Mouse (Mus musculus) frontal cortex, postnatal 36 days (tissue): Measurements from ENCODE around the gene Grm1.

ENCODE experiments used
- DNase-seq, 2 experiments: peaks; one replicate each; pipeline ENCODE4 v3.0.0; 2022; ENCODE audit warnings: low spot score in 2 of 2

Grm1 gene

DNA sequence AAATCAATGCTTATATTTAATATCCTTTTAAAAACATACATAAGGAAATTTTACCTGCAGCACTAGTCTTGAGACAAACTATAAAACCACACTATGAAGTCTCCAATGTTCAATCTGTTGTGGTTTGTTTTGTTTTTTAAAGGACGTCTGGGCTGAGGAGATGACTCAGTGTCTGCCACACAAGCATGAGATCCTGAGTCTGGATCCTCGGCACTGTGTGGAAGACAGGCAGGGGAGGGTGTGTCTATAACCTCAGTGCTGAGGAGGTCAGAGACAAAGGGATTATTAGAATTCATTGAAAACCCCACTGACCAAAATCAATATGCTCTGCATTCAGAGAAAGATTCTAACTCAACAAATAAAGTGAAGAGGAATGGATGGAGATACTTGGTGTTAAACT lies 110.8 kb downstream of the Grm1 start:
- no peak for DNase-seq

DNA sequence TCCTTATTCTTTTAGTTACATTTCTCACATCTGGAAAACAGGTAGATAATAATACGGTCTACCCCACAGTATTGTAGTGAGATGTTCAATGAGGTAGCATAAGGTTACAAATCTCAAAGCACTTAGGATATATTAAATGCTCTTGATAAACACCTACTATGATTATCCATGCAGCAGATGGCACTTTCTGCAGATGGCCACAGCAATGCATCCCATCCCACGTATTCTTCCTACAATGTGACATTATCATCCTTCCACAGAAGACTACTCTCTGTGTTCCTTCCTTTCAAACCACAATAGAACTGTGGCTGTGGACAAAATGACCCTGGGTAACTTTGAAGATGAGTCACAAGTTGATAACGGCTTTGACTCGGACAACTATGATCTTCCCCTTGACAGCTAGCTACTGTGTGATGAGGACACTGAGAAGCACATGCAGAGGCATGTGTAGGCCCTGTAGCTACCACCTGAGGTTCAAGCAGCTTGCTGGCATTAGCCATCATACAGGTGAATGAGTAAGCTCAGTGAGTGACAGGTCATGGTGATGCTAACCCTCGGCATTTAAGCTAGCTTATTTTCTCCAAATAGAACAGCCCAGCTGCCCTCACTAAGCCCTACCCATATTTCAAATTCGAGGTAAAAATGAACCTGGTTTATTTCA lies 117.5 kb downstream of the Grm1 start:
- no peak for DNase-seq

DNA sequence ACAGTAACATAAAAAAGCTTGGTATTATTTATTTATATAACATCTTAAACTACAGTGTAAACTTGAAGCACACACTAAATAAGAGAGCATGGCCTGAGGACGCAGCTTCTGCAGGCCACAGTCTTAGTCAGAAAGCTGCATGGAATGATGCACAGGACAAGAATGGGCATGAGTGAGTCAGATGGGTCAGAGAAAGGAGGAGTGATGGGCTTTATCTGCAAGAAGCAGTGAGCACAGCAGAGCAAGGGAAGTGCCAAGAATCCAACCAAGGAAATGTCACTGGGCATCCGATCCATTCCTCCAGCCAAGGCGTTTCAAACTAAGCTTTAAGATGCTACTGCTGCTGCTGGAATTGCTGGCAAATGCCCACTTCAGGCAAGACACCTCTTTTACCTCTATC lies 131.6 kb downstream of the Grm1 start:
- DNase-seq: no peak

DNA sequence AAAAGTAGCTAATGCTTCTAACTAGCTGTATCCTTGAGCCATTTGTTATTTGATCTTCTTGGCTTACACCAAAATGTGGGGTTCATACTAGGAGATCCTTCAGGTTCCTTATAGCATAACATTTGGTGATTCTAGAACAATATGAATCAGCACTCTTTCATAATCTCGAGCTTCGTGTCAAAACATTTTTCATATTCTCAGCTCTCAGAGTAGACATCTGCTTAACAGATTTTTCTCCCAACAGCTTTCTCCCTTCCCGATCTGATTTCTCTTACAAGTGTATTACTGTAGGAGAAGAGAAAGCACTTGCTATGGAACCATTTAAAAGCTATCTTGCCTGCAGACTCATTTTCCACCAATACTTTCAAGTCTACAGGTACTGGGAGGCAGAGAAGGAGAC lies 133.0 kb downstream of the Grm1 start:
- peak in 1 of 2 experiments; percentile 45 for DNase-seq

DNA sequence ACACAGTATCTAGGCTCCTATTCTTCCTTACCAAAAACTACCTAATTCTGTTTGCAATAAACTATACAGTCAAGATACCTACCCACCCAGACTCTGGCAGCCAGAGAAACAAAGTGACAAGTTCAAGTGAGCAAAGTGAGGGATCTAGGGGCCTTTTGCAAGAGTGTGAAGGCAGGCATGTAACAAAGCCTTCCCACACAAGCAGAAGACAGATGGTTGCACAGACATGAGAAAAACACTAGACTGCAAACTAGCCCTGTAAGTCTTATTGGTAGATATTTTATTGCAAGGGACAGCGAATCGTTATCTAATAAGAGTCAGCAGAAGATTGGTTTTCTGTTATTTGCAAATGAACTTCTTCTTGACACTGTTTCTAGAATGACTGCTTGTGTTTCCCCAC lies 134.6 kb downstream of the Grm1 start:
- no peak for DNase-seq

DNA sequence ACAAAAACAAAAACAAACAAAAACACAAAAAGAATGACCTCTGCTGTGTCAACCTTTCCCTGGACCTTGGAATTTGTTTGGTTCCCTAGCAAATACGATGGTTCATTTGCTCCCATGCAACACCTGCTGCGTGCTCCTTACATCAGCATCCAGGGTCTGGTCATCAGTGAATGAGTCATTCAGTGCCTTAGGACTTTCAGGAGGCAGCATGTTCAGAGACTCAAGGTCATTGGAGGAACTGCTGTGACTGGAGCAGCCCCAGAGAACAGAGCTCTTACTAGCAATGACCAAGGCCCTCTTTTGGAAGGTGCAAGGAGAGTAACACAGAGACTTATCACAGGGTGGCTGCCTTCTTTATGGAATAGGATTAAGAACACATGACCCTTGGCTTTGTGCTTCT lies 138.2 kb downstream of the Grm1 start:
- no peak for DNase-seq

DNA sequence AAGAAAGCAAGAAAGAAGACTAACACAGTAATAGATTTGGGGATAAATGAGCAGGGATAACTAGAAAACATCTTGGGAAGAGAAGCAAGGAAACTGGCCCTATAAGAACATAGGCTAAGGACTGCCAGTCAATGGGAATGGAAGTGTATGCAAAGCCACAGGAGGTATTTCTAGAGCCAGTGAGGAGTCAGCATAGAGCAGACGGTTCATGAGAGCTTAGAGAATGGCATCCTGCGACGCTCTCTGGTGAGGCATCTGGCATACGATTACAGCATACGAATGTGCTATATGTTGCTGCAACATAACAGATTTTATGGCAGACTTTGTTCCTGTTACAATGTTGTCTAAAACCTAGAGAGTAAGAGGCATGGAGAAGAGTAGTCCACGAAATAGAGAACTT lies 139.9 kb downstream of the Grm1 start:
- DNase-seq: no peak

DNA sequence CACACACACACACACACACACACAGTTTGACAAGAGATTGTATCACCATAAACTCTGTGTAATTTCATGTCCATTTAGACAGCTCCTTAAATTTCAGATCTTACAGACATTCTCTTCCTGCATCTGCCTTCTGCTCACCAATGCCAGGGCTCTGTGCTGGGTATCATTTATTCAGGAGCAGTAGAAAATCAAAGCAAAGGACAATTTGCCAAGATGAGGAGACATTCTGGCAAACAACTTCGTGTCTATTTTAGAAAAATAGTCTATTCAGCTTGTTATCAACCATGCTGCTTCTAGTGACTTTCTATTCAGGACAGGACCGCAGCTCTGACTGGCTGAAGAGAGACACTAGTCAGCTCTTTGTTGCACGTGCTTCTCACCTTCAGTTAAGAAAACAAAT lies 146.3 kb downstream of the Grm1 start:
- DNase-seq: no peak

DNA sequence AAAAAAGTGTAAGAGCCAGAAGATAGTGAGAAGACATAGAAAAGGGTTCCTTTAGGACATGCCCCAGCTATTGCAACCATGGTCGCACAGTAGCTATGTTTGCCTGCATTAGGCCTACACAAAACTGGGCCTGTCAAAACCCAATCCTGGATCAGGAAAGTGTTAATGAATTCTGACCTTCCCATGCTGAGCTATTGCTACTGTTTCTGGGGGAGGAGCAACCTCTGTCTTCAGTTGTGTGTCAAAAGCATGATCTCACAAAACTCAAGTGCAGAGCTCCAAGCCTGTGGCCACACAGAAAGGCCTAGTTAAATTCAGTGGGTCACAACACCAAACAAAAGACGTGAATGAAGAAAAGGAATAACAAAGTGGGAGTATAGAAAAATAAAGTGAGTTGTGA lies 152.5 kb downstream of the Grm1 start:
- DNase-seq: no peak

DNA sequence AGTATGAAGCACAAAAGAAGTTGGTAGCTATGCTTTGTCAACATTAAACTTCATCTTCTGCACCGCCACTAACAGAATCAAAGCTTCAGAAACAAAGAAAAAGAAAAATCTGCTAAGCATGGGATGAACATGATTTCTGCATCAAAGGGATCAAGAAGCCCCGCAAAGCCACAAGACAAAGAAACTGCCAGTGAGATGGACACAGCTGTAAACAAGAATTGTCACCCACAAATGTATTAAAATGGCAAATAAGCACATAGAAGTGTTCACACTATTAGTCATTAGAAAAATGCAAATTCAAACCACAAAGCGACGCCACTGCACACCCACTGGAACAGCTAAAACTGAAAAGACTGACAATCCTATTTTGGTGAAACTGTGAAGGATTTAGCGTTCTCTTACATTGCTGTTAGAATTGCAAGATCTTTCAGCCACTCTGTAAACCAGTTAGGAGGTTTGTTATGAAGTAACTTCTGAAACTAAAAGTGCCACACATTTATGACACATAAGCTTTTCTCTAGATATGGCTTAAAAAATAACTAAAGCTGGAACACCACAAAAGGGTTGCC lies 153.3 kb downstream of the Grm1 start:
- no peak for DNase-seq

DNA sequence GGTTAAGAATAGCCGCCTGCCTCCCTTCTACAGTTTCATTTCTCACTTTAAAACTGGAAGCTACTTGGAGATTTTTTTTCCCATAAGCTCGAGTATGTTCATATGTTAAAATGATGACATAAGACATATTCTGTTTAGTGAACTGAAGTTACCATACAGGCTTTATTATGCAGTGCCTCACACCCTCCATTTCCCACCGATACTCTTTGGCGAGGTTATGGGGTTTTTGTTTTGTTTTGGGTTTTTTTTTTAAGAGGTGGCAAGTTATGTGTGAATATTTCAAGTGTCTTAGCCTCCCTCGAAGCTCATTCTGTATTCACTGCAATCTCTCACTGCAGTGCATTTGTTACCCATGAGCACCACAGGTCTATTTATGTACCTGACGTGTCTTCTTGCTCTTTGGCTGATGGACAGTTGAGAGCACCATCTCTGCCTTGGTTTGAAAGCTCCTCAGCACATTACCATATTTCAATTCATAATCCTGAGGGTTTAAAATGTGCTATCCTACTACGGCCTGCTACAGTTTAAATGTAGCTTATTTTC lies 164.2 kb downstream of the Grm1 start:
- DNase-seq: peak; percentile 11 to 49

DNA sequence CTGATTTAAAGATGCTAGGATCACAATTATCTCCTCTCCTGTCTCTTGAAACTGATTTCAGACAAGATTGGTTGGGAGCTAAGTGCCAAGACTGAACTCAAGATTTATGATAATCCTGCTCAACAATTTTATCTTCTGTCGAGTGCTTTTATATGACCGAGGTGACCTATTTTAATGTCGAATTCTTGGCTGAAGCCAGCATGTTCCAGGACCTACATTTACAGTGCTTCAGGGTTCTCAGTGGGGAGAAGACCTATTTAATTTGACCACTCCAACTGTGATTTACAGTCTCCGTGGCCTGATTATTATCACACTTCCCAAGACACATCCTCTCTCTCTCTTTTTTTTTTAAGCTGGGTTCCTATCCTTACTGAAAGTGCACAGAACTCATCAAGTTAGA lies 168.5 kb downstream of the Grm1 start:
- no peak for DNase-seq

DNA sequence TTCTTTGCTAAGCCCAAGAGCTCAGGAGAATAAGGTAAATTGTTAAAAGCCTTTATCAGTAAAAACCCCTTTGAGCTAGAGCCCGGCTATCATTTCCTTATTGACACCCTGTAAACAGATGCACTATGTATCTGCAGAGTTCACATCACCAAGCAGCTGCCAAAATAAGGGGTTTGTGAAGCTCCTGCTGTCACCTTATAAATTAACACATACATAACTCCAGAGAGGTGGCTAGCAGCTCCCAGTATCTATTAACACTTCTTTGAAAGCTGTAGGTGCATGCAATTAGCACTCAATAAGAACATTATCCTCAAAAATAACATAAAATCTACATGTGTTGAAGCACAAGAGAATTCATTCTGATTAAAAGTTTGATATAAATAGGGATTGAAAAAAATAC lies 191.9 kb downstream of the Grm1 start:
- DNase-seq: no peak

DNA sequence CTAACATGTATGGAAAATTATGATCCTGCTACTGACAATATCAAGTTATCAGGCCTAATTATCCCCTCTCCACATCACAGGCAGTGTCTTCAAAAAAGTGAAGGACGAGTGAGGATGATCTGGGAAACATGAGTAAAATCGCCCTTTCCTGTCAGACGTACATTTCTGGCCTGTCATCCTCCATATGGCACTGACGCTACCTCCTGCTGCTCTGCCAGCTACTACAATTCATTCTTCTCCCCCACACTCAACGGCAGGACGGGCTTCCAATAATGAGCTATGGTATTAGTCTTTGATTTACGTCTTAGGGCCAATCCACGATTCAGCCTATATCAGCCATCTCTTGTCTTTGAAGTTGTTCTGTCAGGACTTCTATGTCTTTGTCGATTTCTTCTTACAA lies 193.6 kb downstream of the Grm1 start:
- no peak for DNase-seq

DNA sequence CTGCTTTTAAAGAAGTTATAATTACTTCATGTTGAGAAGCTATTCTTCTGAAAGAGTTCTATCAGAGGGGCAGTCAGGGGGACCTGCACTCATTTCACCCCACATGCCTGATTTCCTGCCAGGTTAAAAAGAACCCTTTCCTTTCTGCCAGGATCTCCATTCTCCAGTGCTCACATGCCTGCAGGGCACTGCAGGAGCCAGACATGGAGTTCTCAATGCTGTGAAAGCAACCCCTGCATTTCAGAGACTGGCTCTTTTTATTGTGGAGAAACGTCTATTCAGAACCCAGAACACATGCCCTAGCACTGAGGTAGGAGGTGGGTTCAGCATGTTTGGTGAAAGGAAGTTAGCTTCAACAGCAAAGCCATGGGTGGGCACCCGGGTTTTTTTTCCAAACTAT lies 197.2 kb downstream of the Grm1 start:
- peak in 1 of 2 experiments; percentile 7 for DNase-seq

DNA sequence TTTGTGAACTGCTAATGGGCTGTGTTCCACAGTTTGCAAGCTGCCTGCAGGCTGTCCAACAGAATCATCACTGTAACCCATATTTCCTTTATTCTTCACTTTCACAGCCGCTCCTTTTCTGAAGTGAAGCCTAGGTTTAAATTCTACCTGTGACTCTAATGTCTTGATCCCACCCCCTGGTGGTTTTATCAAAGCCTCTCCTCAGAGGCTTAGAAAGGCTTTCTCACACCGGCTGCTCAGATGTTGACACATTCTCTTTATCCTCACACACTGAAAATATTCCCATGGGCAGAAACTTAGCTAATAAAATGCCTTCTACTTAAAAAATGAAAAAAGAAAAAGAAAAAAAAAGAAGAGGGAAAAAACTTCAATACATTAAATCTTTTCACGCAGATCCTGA lies 210.0 kb downstream of the Grm1 start:
- no peak for DNase-seq

DNA sequence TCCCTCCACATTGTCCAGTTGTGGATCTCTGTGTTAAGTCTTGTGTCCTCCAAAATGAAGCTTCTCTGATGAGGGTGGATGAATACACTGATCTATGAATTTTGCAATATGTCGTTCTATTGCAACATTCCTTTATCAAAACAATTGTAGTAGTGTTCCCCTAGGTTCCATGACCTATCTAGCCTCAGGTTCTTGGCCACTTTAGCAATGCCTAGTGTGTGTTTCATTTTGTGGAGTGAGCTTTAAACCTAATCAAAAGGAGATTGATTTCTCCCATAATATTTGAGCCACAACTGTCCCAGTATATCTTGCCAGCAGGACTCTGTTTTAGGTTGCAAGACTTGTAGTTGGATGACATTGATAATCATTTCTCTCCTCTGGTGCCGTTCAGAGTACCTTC lies 211.9 kb downstream of the Grm1 start:
- no peak for DNase-seq

DNA sequence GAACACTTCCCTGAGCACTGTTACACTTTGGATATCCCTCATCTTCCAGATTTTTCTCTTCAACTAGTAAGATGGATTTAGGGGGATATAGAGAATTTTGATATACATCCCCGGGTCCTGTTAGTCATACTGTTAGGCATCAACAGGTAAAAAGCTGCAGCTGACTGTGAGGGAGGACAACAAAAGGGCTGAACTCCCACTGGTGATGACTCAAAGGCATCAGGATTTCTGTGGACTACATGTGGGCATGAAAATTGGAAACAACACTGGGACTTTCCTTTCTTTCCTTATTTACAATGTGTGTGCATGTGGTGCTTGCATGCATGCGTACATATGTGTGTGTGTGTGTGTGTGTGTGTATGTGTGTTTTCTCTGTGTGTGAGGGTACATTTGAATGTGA lies 215.9 kb downstream of the Grm1 start:
- DNase-seq: no peak

DNA sequence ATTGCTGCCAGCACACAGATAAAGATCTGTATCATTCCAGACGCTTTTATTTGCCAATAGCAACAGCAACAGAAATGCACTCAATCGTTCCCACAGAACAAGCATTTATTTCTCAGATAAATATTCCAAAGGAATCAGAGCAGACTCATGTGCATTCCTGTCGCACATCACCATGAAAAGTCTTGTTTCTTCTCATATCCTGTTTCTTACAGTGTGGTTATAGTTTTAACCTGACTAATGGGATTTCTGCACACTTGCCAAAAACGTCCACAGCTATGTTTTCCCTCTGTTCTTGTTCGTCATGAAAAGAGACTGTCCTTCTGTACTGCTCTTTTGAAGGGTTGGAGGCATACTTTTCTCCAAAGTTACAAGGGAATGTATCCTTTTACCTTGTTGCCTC lies 217.4 kb downstream of the Grm1 start:
- no peak for DNase-seq

DNA sequence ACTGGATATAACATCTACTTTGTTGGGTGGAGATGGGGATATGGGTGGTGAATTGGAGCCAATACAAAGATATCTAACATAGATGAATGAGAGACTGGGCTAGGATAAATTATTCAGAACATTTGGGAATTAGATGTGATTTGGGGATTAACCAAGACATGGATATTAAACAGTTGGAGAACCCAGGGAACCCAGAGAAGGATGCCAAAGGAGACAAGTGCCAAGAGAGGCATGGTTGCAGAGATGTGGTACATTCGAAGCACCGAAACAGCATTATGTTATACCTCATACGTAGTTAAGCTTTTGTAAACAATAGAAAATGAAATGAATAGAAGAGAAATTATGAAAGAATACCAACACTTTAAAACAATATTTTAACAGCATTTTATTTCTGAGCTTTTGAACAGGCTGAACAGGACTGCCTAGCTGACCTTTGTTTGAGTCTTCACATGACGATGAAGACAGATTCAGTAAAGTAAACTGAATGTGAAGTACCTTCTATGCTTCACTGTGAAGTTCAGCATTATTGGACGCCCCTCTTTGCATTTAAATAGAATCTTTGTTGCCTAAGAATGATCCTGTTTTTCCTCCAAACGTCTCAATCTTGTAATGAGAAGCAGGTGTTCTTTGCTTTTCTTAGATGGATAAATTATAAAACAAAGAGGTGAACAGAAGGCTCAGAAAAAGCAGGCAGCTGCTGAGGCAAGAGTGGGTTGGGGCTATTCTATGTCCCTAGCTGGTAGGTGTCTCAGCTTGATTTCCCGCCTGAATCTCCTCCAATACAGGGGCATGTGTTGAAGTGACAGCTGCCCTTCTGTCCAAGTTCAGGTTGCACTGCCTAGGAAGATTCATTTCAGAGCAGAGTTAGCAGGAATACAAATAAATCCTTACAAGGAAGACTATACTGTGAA lies 234.5 kb downstream of the Grm1 start:
- no peak for DNase-seq

DNA sequence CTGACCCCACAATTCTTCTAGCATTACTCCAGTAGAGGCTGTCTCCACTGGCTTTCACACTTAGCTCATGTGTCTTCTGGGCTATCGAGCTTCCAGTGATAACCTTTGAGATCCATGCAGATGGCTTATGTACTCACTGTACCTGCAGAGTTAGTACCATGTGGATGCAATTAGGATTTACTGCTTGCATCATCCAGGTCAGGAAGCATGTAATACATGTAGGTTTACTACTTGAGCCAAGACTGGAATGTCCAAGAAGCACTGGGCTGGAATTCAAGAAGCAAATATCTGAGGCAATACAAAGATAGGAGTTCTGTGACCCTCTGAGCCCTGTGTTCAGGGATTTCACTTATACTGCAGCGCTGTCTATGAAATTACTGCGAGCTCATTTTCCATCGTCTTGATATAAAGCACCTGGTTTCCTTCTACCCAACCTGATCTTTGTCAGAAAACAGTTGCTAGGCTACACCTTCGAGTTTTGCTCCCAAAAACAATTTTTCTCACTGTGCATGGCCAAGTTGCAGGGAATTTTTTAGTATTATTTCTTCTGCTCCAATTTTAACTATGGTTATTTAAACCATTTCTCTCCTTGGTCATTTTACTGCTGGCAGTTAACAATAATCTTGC lies 237.0 kb downstream of the Grm1 start:
- no peak for DNase-seq

DNA sequence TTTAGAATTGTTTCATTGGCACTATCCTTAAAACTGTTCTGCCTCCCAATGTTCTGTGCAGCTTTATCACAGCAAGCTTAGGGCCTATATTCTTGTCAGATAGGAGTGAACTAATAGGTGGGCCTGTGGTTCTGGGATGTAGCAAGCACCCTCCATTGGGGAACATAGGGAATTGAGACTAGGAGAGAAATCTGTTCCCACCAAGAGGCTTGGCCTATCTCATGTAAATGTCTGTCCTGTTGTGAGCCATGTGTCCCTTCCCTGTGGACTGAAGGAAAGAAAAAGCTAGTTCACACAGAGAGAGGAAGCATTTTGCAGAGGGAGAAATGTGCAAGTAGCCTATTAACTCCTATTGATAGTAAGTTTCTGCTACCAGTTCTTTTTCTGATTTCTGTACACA lies 246.8 kb downstream of the Grm1 start:
- no peak for DNase-seq
